Mouse (Mus musculus) testis, adult 2 months (tissue): ENCODE data around the gene Ces1c. TPM values are rescaled to one million over a fixed set of nuclear protein-coding genes. Genes with fewer than 3 reads are reported as not detected.

Experiments used
- H3K27ac ChIP-seq: fragments of 200-500 bp; 2 replicates; pipeline ENCODE4 v1.5.1; 2012; ENCODE audit warnings: low read depth, low read length; ENCODE audit not compliant: control insufficient read depth, insufficient read depth
- H3K27me3 ChIP-seq: fragments of 200-500 bp; 2 replicates; pipeline ENCODE4 v1.6.1; 2012; ENCODE audit warnings: mild to moderate bottlenecking, low read length, moderate library complexity; ENCODE audit not compliant: control insufficient read depth, insufficient read depth
- H3K36me3 ChIP-seq: fragments of 200-500 bp; 2 replicates; pipeline ENCODE4 v1.6.1; 2012; ENCODE audit warnings: mild to moderate bottlenecking, low read length; ENCODE audit not compliant: control insufficient read depth, insufficient read depth
- H3K4me1 ChIP-seq: fragments of 200-500 bp; 2 replicates; pipeline ENCODE4 v1.6.1; 2012; ENCODE audit warnings: low read length; ENCODE audit not compliant: control insufficient read depth, insufficient read depth
- H3K4me3 ChIP-seq: fragments of 200-500 bp; 2 replicates; pipeline ENCODE4 v1.5.1; 2012; ENCODE audit warnings: low read depth, mild to moderate bottlenecking, low read length, moderate library complexity, mixed read lengths; ENCODE audit not compliant: control insufficient read depth
- CTCF ChIP-seq: fragments of 200-500 bp; IDR thresholded peaks from 2 replicates; pipeline ENCODE4 v1.5.1; 2012; ENCODE audit warnings: low read depth, mild to moderate bottlenecking, inconsistent platforms, low read length, moderate library complexity; ENCODE audit not compliant: control insufficient read depth, insufficient read depth, insufficient replicate concordance
- POLR2A ChIP-seq: fragments of 200-500 bp; IDR thresholded peaks from 2 replicates; pipeline ENCODE4 v1.6.1; 2012; ENCODE audit warnings: low read depth, mild to moderate bottlenecking, inconsistent platforms, low read length, moderate library complexity; ENCODE audit not compliant: control insufficient read depth
- polyA plus RNA-seq: library from polyadenylated mRNA; depleted of rRNA; stranded (reverse); fragments of >200 nt; gene quantifications from 2 replicates; pipeline ENCODE4 v1.2.3, GENCODE M21; 2012; rRNA removed

The Ces1c gene
- not detected in 2 replicates for polyA plus RNA-seq

DNA sequence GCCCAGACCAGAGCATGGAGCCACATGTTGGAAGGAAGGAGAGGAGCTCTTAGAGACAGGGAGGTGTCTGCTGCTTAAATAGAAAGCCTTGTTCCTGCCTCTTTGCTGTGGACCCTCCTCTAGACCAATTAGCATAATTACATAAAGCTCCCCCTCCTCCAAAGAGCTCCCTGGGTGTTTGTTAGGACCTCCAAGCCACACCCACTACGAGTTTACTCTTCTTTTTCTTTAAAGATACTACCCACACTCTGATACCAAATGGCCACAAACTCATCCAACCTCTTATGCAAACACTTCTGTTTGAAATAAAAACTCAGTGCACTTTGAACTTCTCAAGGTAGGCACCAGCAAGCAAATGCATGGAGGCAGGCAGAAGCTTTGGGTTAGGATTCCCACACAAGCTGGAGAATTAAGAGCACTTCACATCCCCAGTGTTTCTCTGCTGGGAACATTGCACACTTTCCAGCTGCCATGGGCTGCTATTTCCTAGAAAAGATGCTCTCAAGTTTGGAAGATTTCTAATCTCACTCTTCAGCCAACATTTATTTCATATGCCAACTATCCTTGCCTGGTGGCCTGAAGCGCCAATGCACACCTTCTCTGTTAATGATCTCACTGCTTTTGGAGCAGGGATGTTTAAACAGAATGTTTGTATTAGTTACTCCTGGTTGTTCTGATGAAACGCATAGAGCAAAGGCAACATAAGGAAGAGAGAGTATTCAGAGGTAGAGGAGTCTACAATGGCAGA is at the start of gene Ces1c:
Gene Ces1c (minus strand): TSS at position 51 of the 748 bp plus-strand sequence.
- TF ChIP-seq CTCF (no peak), POLR2A (no peak)
- no peak within 1 kb of the TSS for H3K27ac ChIP-seq

DNA sequence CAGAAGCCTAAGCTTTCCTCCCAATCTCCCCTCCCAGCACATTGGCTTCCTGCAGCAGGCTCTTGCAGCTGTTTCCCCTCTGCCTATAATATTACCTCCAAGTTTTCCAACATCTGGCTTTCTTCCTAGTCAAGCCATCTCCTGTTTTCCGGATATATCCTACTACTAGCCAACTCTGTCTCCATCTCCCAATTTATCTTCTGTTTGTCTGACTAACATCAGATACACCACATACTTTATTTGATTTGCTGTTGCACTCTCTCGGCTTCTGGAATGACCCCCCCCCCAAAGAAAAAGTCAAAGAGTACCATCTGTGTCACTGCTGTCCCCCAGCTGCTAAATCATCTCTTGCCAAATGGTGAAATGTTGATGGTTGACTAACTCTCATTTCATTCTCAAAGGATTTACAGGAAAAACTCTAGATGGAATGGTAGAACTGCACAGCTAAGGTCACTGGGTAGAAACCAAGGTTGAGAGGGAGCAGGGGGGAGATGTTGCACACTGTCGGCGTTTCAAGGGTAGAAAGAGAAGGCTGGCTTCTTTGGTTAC is 49.6 kb upstream of the Ces1c start:
- Histone ChIP-seq H3K27me3 (no peaks in the 10 kb centered on the region), H3K4me1 (no peaks in the 10 kb centered on the region), H3K4me3 (no peak overlapping the region), H3K36me3 (no peaks in the 10 kb centered on the region), H3K27ac (no peak overlapping the region)
- no peak for TF ChIP-seq POLR2A
- no peak for TF ChIP-seq CTCF

More for the DNA sequence above, at the start of gene Ces1c:
- Histone ChIP-seq H3K27me3 (no peaks in the 10 kb centered on the region), H3K36me3 (no peaks in the 10 kb centered on the region), H3K4me1 (no peaks in the 10 kb centered on the region), H3K4me3 (no peak within 1 kb of the TSS)

DNA sequence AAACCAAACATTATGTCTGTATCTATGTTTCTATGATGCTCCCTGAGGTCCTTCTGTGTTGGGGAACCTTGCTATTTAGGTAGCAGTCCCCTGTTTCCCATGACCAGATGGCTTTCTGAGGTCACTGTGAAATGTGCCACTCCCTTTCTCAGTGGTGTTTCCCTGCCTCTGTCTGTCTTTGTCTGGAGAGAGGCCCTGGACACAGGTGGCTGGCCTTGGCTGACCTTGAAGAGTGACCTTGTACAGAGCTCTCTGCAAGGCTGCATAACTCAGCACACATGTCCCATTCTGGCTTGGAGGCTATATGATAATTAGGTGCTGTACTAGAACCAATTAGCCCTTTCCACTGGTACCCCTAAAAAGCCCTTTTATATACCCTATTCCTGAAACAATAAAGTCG is 45.5 kb upstream of the Ces1c start:
- Histone ChIP-seq H3K36me3 (no peaks in the 10 kb centered on the region), H3K27me3 (no peaks in the 10 kb centered on the region), H3K4me1 (no peaks in the 10 kb centered on the region), H3K4me3 (no peak overlapping the region), H3K27ac (no peak overlapping the region)
- TF ChIP-seq POLR2A (no peak), CTCF (no peak)

DNA sequence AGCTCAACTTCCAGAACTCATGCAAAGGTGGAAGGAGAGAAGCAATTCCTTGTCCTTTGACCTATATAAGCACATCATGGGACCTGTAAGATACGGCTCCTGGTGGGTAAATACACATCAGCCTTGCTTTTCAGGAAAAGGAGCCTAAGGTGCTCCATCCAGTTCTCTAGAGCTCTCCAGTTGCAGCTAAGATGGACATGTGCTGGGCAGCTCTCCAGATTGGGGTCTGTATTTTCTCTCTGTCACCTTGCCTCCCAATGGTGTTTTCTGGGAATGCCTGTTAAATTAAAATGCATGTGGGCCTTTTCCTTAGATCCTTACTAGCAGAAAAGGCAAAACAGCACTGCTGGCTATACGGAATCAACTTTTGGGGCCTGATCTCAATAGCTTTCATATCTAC is 43.5 kb upstream of the Ces1c start:
- H3K27ac ChIP-seq = no peak overlapping the region
- no peaks in the 10 kb centered on the region for H3K27me3 ChIP-seq
- no peaks in the 10 kb centered on the region for H3K4me1 ChIP-seq
- no peaks in the 10 kb centered on the region for H3K36me3 ChIP-seq
- no peak overlapping the region for H3K4me3 ChIP-seq
- TF ChIP-seq CTCF = no peak
- no peak for TF ChIP-seq POLR2A

DNA sequence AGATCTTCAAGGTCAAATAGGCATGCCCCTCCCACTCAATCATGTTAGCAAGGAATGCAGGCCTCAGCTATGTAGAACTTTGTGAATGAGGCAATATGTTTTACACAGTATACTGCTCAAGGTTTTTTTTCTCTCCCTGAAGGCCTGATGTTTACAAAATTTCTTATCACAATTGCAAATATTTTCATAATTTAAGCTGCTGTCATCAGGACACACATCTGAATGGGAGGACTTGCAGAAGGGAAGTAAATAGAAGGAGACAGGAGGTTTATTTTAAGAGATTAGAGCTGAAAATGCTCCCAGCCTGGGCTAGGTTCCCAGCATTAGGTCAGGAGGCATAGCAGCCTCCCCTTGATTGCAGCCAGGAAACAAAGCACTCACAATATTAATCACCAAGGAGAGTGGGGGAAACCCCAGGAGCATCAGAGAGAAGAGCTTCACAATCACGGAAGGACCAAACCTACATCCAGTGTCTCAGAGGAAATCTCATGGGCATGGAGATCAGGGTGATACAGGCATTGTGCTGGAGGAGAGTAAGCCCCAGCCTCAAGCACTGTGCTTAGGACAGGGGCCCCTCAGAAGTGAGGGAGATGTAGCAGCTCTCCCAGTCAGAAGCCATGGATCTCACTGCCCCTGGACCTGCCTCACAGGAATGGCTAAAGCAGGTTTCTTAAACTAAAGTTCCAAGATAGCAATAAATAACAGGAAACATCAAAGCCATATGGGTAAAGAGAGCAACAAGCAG is 40.9 kb upstream of the Ces1c start:
- Histone ChIP-seq H3K4me3 (no peak overlapping the region), H3K27me3 (no peaks in the 10 kb centered on the region), H3K36me3 (no peaks in the 10 kb centered on the region), H3K4me1 (no peaks in the 10 kb centered on the region), H3K27ac (no peak overlapping the region)
- TF ChIP-seq POLR2A (no peak), CTCF (no peak)

DNA sequence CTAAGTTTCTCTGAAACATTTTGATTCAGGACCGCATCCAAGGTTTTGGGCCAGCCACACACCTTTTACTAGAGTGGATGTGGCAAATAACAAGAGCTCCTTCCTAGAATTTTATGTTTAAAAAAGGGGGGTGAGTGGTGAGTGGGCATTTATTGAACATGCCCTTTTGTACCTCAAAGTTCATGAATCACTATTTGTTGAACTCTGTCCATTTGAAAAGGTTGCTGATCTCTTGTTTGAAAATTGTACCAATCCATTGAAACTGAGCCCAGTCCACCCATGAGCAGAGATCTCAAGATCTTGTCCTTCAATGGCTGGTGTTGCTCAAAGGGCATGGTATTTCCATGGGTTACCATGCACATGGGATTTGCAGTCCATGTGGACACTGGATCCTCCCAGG is 32.3 kb upstream of the Ces1c start:
- H3K27me3 ChIP-seq = no peaks in the 10 kb centered on the region

DNA sequence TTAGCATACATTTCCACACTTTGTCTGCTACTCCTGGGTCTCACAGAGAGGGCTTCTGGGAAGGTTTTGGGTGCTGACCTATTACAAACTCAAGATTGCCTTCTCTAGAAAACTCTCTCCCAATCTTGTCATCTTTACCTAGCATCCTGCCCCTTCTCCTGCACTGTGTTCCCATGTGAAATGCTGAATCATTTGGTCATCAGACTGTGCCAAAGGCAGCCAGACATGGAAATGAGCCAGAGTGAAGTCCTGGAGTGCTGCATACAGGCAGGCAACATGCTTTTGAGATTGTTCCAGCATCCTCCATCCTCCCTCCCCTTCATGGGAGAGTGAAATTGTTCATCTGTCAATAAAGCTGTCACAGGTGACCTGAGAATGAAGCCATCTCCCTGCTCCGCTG is 20.3 kb upstream of the Ces1c start:
- no peaks in the 10 kb centered on the region for H3K4me1 ChIP-seq
- H3K27ac ChIP-seq = no peak overlapping the region
- no peak for TF ChIP-seq POLR2A
- no peak for TF ChIP-seq CTCF
- no peaks in the 10 kb centered on the region for H3K36me3 ChIP-seq
- no peak overlapping the region for H3K4me3 ChIP-seq
- no peaks in the 10 kb centered on the region for H3K27me3 ChIP-seq

More for the DNA sequence above, 32.3 kb upstream of the Ces1c start:
- TF ChIP-seq POLR2A (no peak), CTCF (no peak)
- H3K4me1 ChIP-seq = no peaks in the 10 kb centered on the region
- no peak overlapping the region for H3K4me3 ChIP-seq
- no peak overlapping the region for H3K27ac ChIP-seq
- no peaks in the 10 kb centered on the region for H3K36me3 ChIP-seq
